Mouse (Mus musculus) CH12.LX (cell line): ENCODE measurements around the gene Med18. TPM values are rescaled to one million over a fixed set of nuclear protein-coding genes. Genes with fewer than 3 reads are reported as not detected.

Experiments
- DNase-seq: peaks from one replicate; pipeline ENCODE4 v3.0.0-alpha.2; 2013; ENCODE audit errors: extremely low read depth
- H3K27ac ChIP-seq: 2 replicates; pipeline ENCODE4 v1.5.1; 2012; ENCODE audit warnings: low read depth, mild to moderate bottlenecking, control low read depth, moderate library complexity; ENCODE audit not compliant: insufficient read depth
- H3K27me3 ChIP-seq: replicated peaks from 2 replicates; pipeline ENCODE3; 2012; ENCODE audit warnings: inconsistent platforms
- H3K36me3 ChIP-seq, 2 experiments: replicated peaks in 1 of 2; 2 replicates each; pipeline versions ENCODE3 to v1.6.1; 2012; ENCODE audit warnings: inconsistent platforms in 1 of 2, low read length in 1 of 2, mild to moderate bottlenecking in 1 of 2, mixed read lengths in 1 of 2, moderate library complexity in 1 of 2; ENCODE audit not compliant: control insufficient read depth in 1 of 2, insufficient read depth in 1 of 2
- H3K4me1 ChIP-seq, 2 experiments: 2 replicates each; pipeline ENCODE4 v1.6.1; 2012; ENCODE audit warnings: inconsistent platforms in 1 of 2, moderate library complexity in 1 of 2; ENCODE audit not compliant: insufficient read depth in 2 of 2, control insufficient read depth in 1 of 2
- H3K4me2 ChIP-seq: 2 replicates; pipeline ENCODE4 v1.6.1; 2012; ENCODE audit warnings: low read depth, mild to moderate bottlenecking, control low read depth; ENCODE audit not compliant: poor library complexity, insufficient read depth, severe bottlenecking
- H3K4me3 ChIP-seq, 3 experiments: fragments of 150-350 bp in 1 of 3; sonication (generic) in 1 of 3; replicated peaks in 1 of 3; 2 replicates each; pipeline versions ENCODE3 to v1.5.1; 2011 to 2012; ENCODE audit warnings: low read depth in 2 of 3, low read length in 2 of 3, mild to moderate bottlenecking in 2 of 3, moderate library complexity in 2 of 3, control low read depth in 1 of 3, improper control_type of control experiment in 1 of 3, inconsistent platforms in 1 of 3, mixed read lengths in 1 of 3; ENCODE audit not compliant: poor library complexity in 1 of 3
- H3K79me2 ChIP-seq: replicated peaks from 2 replicates; pipeline ENCODE4 v1.6.1; 2012; ENCODE audit warnings: mild to moderate bottlenecking, moderate library complexity; ENCODE audit not compliant: control insufficient read depth, poor library complexity, insufficient read depth, severe bottlenecking; ENCODE audit errors: extremely low read depth
- H3K9ac ChIP-seq: 2 replicates; pipeline ENCODE4 v1.6.1; 2012; ENCODE audit warnings: low read depth, mild to moderate bottlenecking, control low read depth, moderate library complexity; ENCODE audit not compliant: insufficient read depth
- H3K9me3 ChIP-seq: replicated peaks from 2 replicates; pipeline ENCODE3; 2012; ENCODE audit warnings: low read length, inconsistent platforms, mixed read lengths
- BHLHE40 ChIP-seq: IDR thresholded peaks from 2 replicates; pipeline ENCODE4 v1.6.1; 2011; ENCODE audit warnings: mild to moderate bottlenecking, low read depth, low read length, improper control_type of control experiment
- CHD1 ChIP-seq: IDR thresholded peaks from 2 replicates; pipeline ENCODE4 v1.6.1; 2012; ENCODE audit warnings: low read depth, low read length, improper control_type of control experiment, inconsistent platforms
- CHD2 ChIP-seq: IDR thresholded peaks from 2 replicates; pipeline ENCODE4 v1.6.1; 2011; ENCODE audit warnings: low read length, improper control_type of control experiment
- CTCF ChIP-seq, 2 experiments: IDR thresholded peaks in 1 of 2; conservative IDR thresholded peaks in 1 of 2; 2 replicates each; pipeline ENCODE4 v1.5.1; 2011 to 2012; ENCODE audit warnings: low read depth in 2 of 2, low read length in 2 of 2, improper control_type of control experiment in 1 of 2, inconsistent platforms in 1 of 2, mild to moderate bottlenecking in 1 of 2, moderate library complexity in 1 of 2
- E2F4 ChIP-seq: IDR thresholded peaks from 2 replicates; pipeline ENCODE4 v1.6.1; 2011; ENCODE audit warnings: low read depth, low read length, improper control_type of control experiment; ENCODE audit not compliant: insufficient replicate concordance
- ELF1 ChIP-seq: IDR thresholded peaks from 2 replicates; pipeline ENCODE4 v1.6.1; 2014; ENCODE audit warnings: low read depth, mild to moderate bottlenecking, inconsistent platforms, low read length, improper control_type of control experiment
- ETS1 ChIP-seq: conservative IDR thresholded peaks from 2 replicates; pipeline ENCODE4 v1.6.1; 2012; ENCODE audit warnings: low read depth, mild to moderate bottlenecking, inconsistent platforms, low read length, improper control_type of control experiment, moderate library complexity
- GABPA ChIP-seq: IDR thresholded peaks from 2 replicates; pipeline ENCODE4 v1.6.1; 2012; ENCODE audit warnings: low read depth, low read length, improper control_type of control experiment, inconsistent platforms; ENCODE audit not compliant: insufficient replicate concordance
- HCFC1 ChIP-seq: IDR thresholded peaks from 2 replicates; pipeline ENCODE4 v1.6.1; 2012; ENCODE audit warnings: low read depth, mild to moderate bottlenecking, inconsistent platforms, low read length, improper control_type of control experiment
- IRF4 ChIP-seq: IDR thresholded peaks from 2 replicates; pipeline ENCODE4 v1.6.1; 2014; ENCODE audit warnings: low read depth, mild to moderate bottlenecking, inconsistent platforms, low read length, improper control_type of control experiment
- KAT2A ChIP-seq: IDR thresholded peaks from 2 replicates; pipeline ENCODE4 v1.6.1; 2012; ENCODE audit warnings: low read length, improper control_type of control experiment, inconsistent platforms; ENCODE audit not compliant: insufficient replicate concordance
- MAZ ChIP-seq: IDR thresholded peaks from 2 replicates; pipeline ENCODE4 v1.6.1; 2012; ENCODE audit warnings: low read depth, mild to moderate bottlenecking, inconsistent platforms, low read length, improper control_type of control experiment, moderate library complexity
- MEF2A ChIP-seq: IDR thresholded peaks from 2 replicates; pipeline ENCODE4 v1.6.1; 2014; ENCODE audit warnings: low read depth, mild to moderate bottlenecking, inconsistent platforms, low read length, improper control_type of control experiment, borderline replicate concordance
- MXI1 ChIP-seq: IDR thresholded peaks from 2 replicates; pipeline ENCODE4 v1.6.1; 2011; ENCODE audit warnings: mild to moderate bottlenecking, low read depth, low read length, improper control_type of control experiment
- MYC ChIP-seq: IDR thresholded peaks from 2 replicates; pipeline ENCODE4 v1.6.1; 2011; ENCODE audit warnings: low read depth, mild to moderate bottlenecking, improper control_type of control experiment, low read length
- NRF1 ChIP-seq: IDR thresholded peaks from 2 replicates; pipeline ENCODE4 v1.6.1; 2014; ENCODE audit warnings: low read depth, mild to moderate bottlenecking, inconsistent platforms, low read length, improper control_type of control experiment, moderate library complexity
- POLR2A ChIP-seq: IDR thresholded peaks from 2 replicates; pipeline ENCODE4 v1.6.1; 2011; ENCODE audit warnings: low read depth, mild to moderate bottlenecking, improper control_type of control experiment, low read length
- POLR2AphosphoS2 ChIP-seq: IDR thresholded peaks from 2 replicates; pipeline ENCODE4 v1.6.1; 2011; ENCODE audit warnings: low read depth, low read length, improper control_type of control experiment
- RCOR1 ChIP-seq: conservative IDR thresholded peaks from 2 replicates; pipeline ENCODE4 v1.6.1; 2012; ENCODE audit warnings: low read depth, mild to moderate bottlenecking, inconsistent platforms, low read length, improper control_type of control experiment
- SIN3A ChIP-seq: IDR thresholded peaks from 2 replicates; pipeline ENCODE4 v1.6.1; 2012; ENCODE audit warnings: low read length, improper control_type of control experiment, inconsistent platforms
- SMC3 ChIP-seq: IDR thresholded peaks from 2 replicates; pipeline ENCODE4 v1.6.1; 2011; ENCODE audit warnings: low read depth, low read length, improper control_type of control experiment
- TBP ChIP-seq: conservative IDR thresholded peaks from 2 replicates; pipeline ENCODE4 v1.6.1; 2011; ENCODE audit warnings: low read depth, low read length, improper control_type of control experiment
- TCF12 ChIP-seq: IDR thresholded peaks from 2 replicates; pipeline ENCODE4 v1.6.1; 2014; ENCODE audit warnings: low read depth, mild to moderate bottlenecking, inconsistent platforms, low read length, improper control_type of control experiment
- UBTF ChIP-seq: IDR thresholded peaks from 2 replicates; pipeline ENCODE4 v1.6.1; 2012; ENCODE audit warnings: low read depth, mild to moderate bottlenecking, inconsistent platforms, low read length, improper control_type of control experiment, moderate library complexity
- USF2 ChIP-seq: conservative IDR thresholded peaks from 2 replicates; pipeline ENCODE4 v1.6.1; 2011; ENCODE audit warnings: low read depth, low read length, improper control_type of control experiment
- ZKSCAN1 ChIP-seq: IDR thresholded peaks from 2 replicates; pipeline ENCODE4 v1.6.1; 2012; ENCODE audit warnings: low read depth, inconsistent platforms, low read length, improper control_type of control experiment, borderline replicate concordance
- ZMIZ1 ChIP-seq: IDR thresholded peaks from 2 replicates; pipeline ENCODE4 v1.6.1; 2012; ENCODE audit warnings: low read depth, mild to moderate bottlenecking, inconsistent platforms, low read length, improper control_type of control experiment
- ZNF384 ChIP-seq: IDR thresholded peaks from 2 replicates; pipeline ENCODE4 v1.6.1; 2012; ENCODE audit warnings: low read depth, low read length, improper control_type of control experiment, inconsistent platforms
- dilution Hi-C: fragments of 300-500 bp; cut with MboI; formaldehyde crosslinking; loops from 2 replicates; pipeline ENCODE4 v1.14.3; 2020; ENCODE audit warnings: low sequenced_read_pairs; ENCODE audit not compliant: extremely low pct_unique_long_range_greater_than_20kb, extremely low pct_ligation_motif_present
- in situ Hi-C: fragments of 300-500 bp; cut with MboI; formaldehyde crosslinking; loops from 3 replicates; pipeline ENCODE4 v1.14.3; 2019; ENCODE audit warnings: low sequenced_read_pairs, low pct_ligation_motif_present, low pct_unique_long_range_greater_than_20kb, mixed read lengths
- polyA plus RNA-seq: library from polyadenylated mRNA; unstranded; fragments of >175 nt; gene quantifications from 2 replicates; pipeline ENCODE4 v1.2.1, GENCODE M21; 2012; ENCODE audit warnings: low read depth; ENCODE audit not compliant: insufficient read length
- total RNA-seq, 2 experiments: library from RNA; depleted of rRNA; stranded (reverse); fragments of 300-350 nt in 1 of 2; fragments of >200 nt in 1 of 2; gene quantifications; 2 replicates each; pipeline ENCODE4 v1.2.3; 2012 to 2014

Gene Med18
- total and polyA plus RNA-seq, 3 experiments, result 12.7 to 17.6 (median 15.5) TPM

GRCm38 (mm10) chr4:132424765-132425164, 39.0 kb downstream of the Med18 start:
- H3K79me2 ChIP-seq, result peaks cover 2% of the 10 kb centered on the region; the same call in 1 of the 2 replicates
- no peak for TF ChIP-seq USF2
- TF ChIP-seq CTCF (conservative IDR thresholded peaks at IDR 0.05 in 1 of 2, IDR thresholded peaks at IDR 0.05 in 1 of 2; ENCODE audit: low read depth in 2 of 2, low read length in 2 of 2), result 0 out of 4 replicates have a peak, but pooled peaks of 1 of the 2 experiments have one; percentile 24
- H3K27me3 ChIP-seq, result peaks cover 14% of the 10 kb centered on the region

GRCm38 (mm10) chr4:132421923-132422782, 41.6 kb downstream of the Med18 start, which contains the start of gene Phactr4:
Gene Phactr4 (minus strand): TSS chr4:132422489.
- H3K4me1 ChIP-seq, result peaks cover 0 to 2% of the 10 kb centered on the region in 2 experiments; a peak in 1 of 4 replicates
- peaks cover 3% of the 10 kb centered on the region for H3K9me3 ChIP-seq
- in situ Hi-C loops (loop anchor here (25.0 kb wide), 2 partner anchors 135 to 235 kb away; no protein-coding TSS in a partner anchor), dilution Hi-C loops (no loop called here)
- peak; percentile 78 for DNase-seq
- peak within 1 kb of the TSS; percentile 30; the same call in 1 of the 2 replicates for H3K27ac ChIP-seq
- H3K4me3 ChIP-seq, result peak within 1 kb of the TSS; percentile 73 to 88 (median 80)
- peak within 1 kb of the TSS; percentile 83 for H3K4me2 ChIP-seq
- H3K9ac ChIP-seq, result peak within 1 kb of the TSS; percentile 77
- H3K27me3 ChIP-seq, result no peaks in the 10 kb centered on the region
- no peaks in the 10 kb centered on the region for H3K36me3 ChIP-seq
- H3K79me2 ChIP-seq, result peaks cover 2% of the 10 kb centered on the region; the same call in 1 of the 2 replicates
- TF ChIP-seq POLR2A (peak; percentile 75), ZKSCAN1 (no peak), UBTF (0 out of 2 replicates have a peak, but pooled peaks have one; percentile 63), RCOR1 (no peak), MAZ (peak; percentile 92), NRF1 (peak; percentile 88), POLR2AphosphoS2 (no peak), CHD2 (no peak), CTCF (conservative IDR thresholded peaks at IDR 0.05 in 1 of 2, IDR thresholded peaks at IDR 0.05 in 1 of 2; ENCODE audit: low read depth in 2 of 2, low read length in 2 of 2) (no peak), IRF4 (0 out of 2 replicates have a peak, but pooled peaks have one; percentile 10), CHD1 (no peak), TBP (peak; percentile 85), TCF12 (peak; percentile 49; the same call in 1 of the 2 replicates), ELF1 (peak; percentile 94), KAT2A (peak; percentile 82; the same call in 1 of the 2 replicates), ZNF384 (no peak; the same call in 1 of the 2 replicates), E2F4 (0 out of 2 replicates have a peak, but pooled peaks have one; percentile 86), USF2 (no peak), GABPA (peak; percentile 24; the same call in 1 of the 2 replicates), BHLHE40 (peak; percentile 3; the same call in 1 of the 2 replicates), SIN3A (0 out of 2 replicates have a peak, but pooled peaks have one; percentile 7), MEF2A (peak; percentile 52), MYC (no peak), HCFC1 (peak; percentile 96), ZMIZ1 (peak; percentile 58), ETS1 (no peak), MXI1 (no peak; the same call in 1 of the 2 replicates), SMC3 (no peak)

More at GRCm38 (mm10) chr4:132424765-132425164, 39.0 kb downstream of the Med18 start:
- Histone ChIP-seq H3K9ac (no peak overlapping the region), H3K4me3 (no peak overlapping the region), H3K4me1 (peaks cover 0 to 2% of the 10 kb centered on the region in 2 experiments; a peak in 1 of 4 replicates), H3K9me3 (peaks cover 3% of the 10 kb centered on the region), H3K36me3 (no peaks in the 10 kb centered on the region), H3K4me2 (no peak overlapping the region), H3K27ac (no peak overlapping the region)
- in situ Hi-C loops, result loop anchor here (25.0 kb wide), 2 partner anchors 137 to 237 kb away; no protein-coding TSS in a partner anchor
- dilution Hi-C loops, result no loop called here
- no peak for DNase-seq
